Mouse (Mus musculus): ENCODE measurements around the gene Rgs9bp. TPM values are rescaled to one million over a fixed set of nuclear protein-coding genes. Genes with fewer than 3 reads are reported as not detected.
A peak's percentile ranks its signal among the peaks of the same experiment; 100 is the strongest.

Rgs9bp gene
- 0.24 and 0.36 TPM in 2 replicates for polyA plus RNA-seq (2014; fragmentation: Nextera tagmentation; extraction: Ambion mirVana)

- DNase-seq (peak; percentile 84), ATAC-seq (ENCODE audit: insufficient read depth) (peak; percentile 85)
- peak within 1 kb of the TSS; percentile 74 for H3K9ac ChIP-seq
- H3K27me3 ChIP-seq (ENCODE audit: insufficient read depth, low read length) = peaks cover 22% of the 10 kb centered on the region
- under 1% methylated on average over 45 of the region's 45 CpGs for WGBS
- H3K9me3 ChIP-seq (ENCODE audit: low read depth, low read length) = no peaks in the 10 kb centered on the region
- H3K36me3 ChIP-seq (ENCODE audit: insufficient read depth) = no peaks in the 10 kb centered on the region
- H3K4me2 ChIP-seq = peak within 1 kb of the TSS; percentile 100
- H3K4me1 ChIP-seq (ENCODE audit: insufficient read depth) = peaks cover 9% of the 10 kb centered on the region
- peak within 1 kb of the TSS; percentile 85 for H3K4me3 ChIP-seq (ENCODE audit: low read depth, low read length)
- no peak for TF ChIP-seq CTCF (IDR thresholded peaks at IDR 0.05; ENCODE audit: low read depth)
- H3K27ac ChIP-seq (ENCODE audit: low read depth) = peak within 1 kb of the TSS; percentile 67
These were observed at the start of gene Rgs9bp for GRCm38 (mm10) chr7:35585191-35586054. Gene Rgs9bp (minus strand): TSS chr7:35585582.

GRCm38 (mm10) chr7:35628496-35628895 lies 43.1 kb upstream of the Rgs9bp start:
- no peak overlapping the region for H3K9ac ChIP-seq
- no peak overlapping the region for H3K4me3 ChIP-seq (ENCODE audit: low read depth, low read length)
- 72% methylated on average over 5 of the region's 5 CpGs for WGBS
- TF ChIP-seq CTCF (IDR thresholded peaks at IDR 0.05; ENCODE audit: low read depth) = peak; percentile 75
- no peak overlapping the region for H3K27ac ChIP-seq (ENCODE audit: low read depth)
- H3K36me3 ChIP-seq (ENCODE audit: insufficient read depth) = peaks cover 62% of the 10 kb centered on the region
- H3K9me3 ChIP-seq (ENCODE audit: low read depth, low read length) = no peaks in the 10 kb centered on the region
- no peak overlapping the region for H3K4me2 ChIP-seq
- ATAC-seq (ENCODE audit: insufficient read depth) (no peak), DNase-seq (peak; percentile 65)
- H3K27me3 ChIP-seq (ENCODE audit: insufficient read depth, low read length) = no peaks in the 10 kb centered on the region
- H3K4me1 ChIP-seq (ENCODE audit: insufficient read depth) = no peaks in the 10 kb centered on the region

- H3K9me3 ChIP-seq (ENCODE audit: low read depth, low read length) = no peaks in the 10 kb centered on the region
- H3K36me3 ChIP-seq (ENCODE audit: insufficient read depth) = peaks cover 66% of the 10 kb centered on the region
- H3K27ac ChIP-seq (ENCODE audit: low read depth) = no peak overlapping the region
- H3K4me2 ChIP-seq = no peak overlapping the region
- DNase-seq = no peak
- 83% methylated on average over 10 of the region's 10 CpGs for WGBS
- no peaks in the 10 kb centered on the region for H3K4me1 ChIP-seq (ENCODE audit: insufficient read depth)
- ATAC-seq (ENCODE audit: insufficient read depth) = no peak
- H3K9ac ChIP-seq = no peak overlapping the region
- TF ChIP-seq CTCF (IDR thresholded peaks at IDR 0.05; ENCODE audit: low read depth) = no peak
- no peaks in the 10 kb centered on the region for H3K27me3 ChIP-seq (ENCODE audit: insufficient read depth, low read length)
- H3K4me3 ChIP-seq (ENCODE audit: low read depth, low read length) = no peak overlapping the region
These were observed 42.0 kb upstream of the Rgs9bp start for GRCm38 (mm10) chr7:35627371-35627770.

GRCm38 (mm10) chr7:35626038-35626437 lies 40.7 kb upstream of the Rgs9bp start:
- Histone ChIP-seq H3K36me3 (ENCODE audit: insufficient read depth) (peaks cover 70% of the 10 kb centered on the region), H3K9me3 (ENCODE audit: low read depth, low read length) (no peaks in the 10 kb centered on the region), H3K9ac (no peak overlapping the region), H3K27me3 (ENCODE audit: insufficient read depth, low read length) (no peaks in the 10 kb centered on the region), H3K27ac (ENCODE audit: low read depth) (no peak overlapping the region), H3K4me3 (ENCODE audit: low read depth, low read length) (no peak overlapping the region), H3K4me1 (ENCODE audit: insufficient read depth) (no peaks in the 10 kb centered on the region), H3K4me2 (no peak overlapping the region)
- 98% methylated on average over 5 of the region's 5 CpGs for WGBS
- ATAC-seq (ENCODE audit: insufficient read depth) (no peak), DNase-seq (no peak)
- TF ChIP-seq CTCF (IDR thresholded peaks at IDR 0.05; ENCODE audit: low read depth) = 0 out of 2 replicates have a peak, but pooled peaks have one; percentile 11

GRCm38 (mm10) chr7:35622626-35623025 lies 37.2 kb upstream of the Rgs9bp start:
- no peaks in the 10 kb centered on the region for H3K9me3 ChIP-seq (ENCODE audit: low read depth, low read length)
- H3K4me2 ChIP-seq = no peak overlapping the region
- no peaks in the 10 kb centered on the region for H3K4me1 ChIP-seq (ENCODE audit: insufficient read depth)
- peaks cover 60% of the 10 kb centered on the region for H3K36me3 ChIP-seq (ENCODE audit: insufficient read depth)
- no peaks in the 10 kb centered on the region for H3K27me3 ChIP-seq (ENCODE audit: insufficient read depth, low read length)
- H3K27ac ChIP-seq (ENCODE audit: low read depth) = no peak overlapping the region
- 88% methylated on average over 10 of the region's 10 CpGs for WGBS
- H3K4me3 ChIP-seq (ENCODE audit: low read depth, low read length) = no peak overlapping the region
- no peak overlapping the region for H3K9ac ChIP-seq
- ATAC-seq (ENCODE audit: insufficient read depth) = no peak
- no peak for TF ChIP-seq CTCF (IDR thresholded peaks at IDR 0.05; ENCODE audit: low read depth)
- no peak for DNase-seq

GRCm38 (mm10) chr7:35617513-35617912 lies 32.1 kb upstream of the Rgs9bp start:
- no peak overlapping the region for H3K4me2 ChIP-seq
- 68% methylated on average over 4 of the region's 4 CpGs for WGBS
- TF ChIP-seq CTCF (IDR thresholded peaks at IDR 0.05; ENCODE audit: low read depth) = no peak
- no peaks in the 10 kb centered on the region for H3K4me1 ChIP-seq (ENCODE audit: insufficient read depth)
- no peaks in the 10 kb centered on the region for H3K9me3 ChIP-seq (ENCODE audit: low read depth, low read length)
- H3K27ac ChIP-seq (ENCODE audit: low read depth) = no peak overlapping the region
- H3K36me3 ChIP-seq (ENCODE audit: insufficient read depth) = peaks cover 63% of the 10 kb centered on the region
- no peak overlapping the region for H3K9ac ChIP-seq
- DNase-seq (no peak), ATAC-seq (ENCODE audit: insufficient read depth) (no peak)
- H3K4me3 ChIP-seq (ENCODE audit: low read depth, low read length) = no peak overlapping the region
- no peaks in the 10 kb centered on the region for H3K27me3 ChIP-seq (ENCODE audit: insufficient read depth, low read length)

GRCm38 (mm10) chr7:35609245-35609644 lies 23.9 kb upstream of the Rgs9bp start:
- WGBS = 93% methylated on average over 10 of the region's 10 CpGs
- DNase-seq (no peak), ATAC-seq (ENCODE audit: insufficient read depth) (no peak)
- no peaks in the 10 kb centered on the region for H3K9me3 ChIP-seq (ENCODE audit: low read depth, low read length)
- no peak overlapping the region for H3K27ac ChIP-seq (ENCODE audit: low read depth)
- H3K4me2 ChIP-seq = no peak overlapping the region
- H3K27me3 ChIP-seq (ENCODE audit: insufficient read depth, low read length) = no peaks in the 10 kb centered on the region
- H3K9ac ChIP-seq = no peak overlapping the region
- H3K4me1 ChIP-seq (ENCODE audit: insufficient read depth) = no peaks in the 10 kb centered on the region
- no peak overlapping the region for H3K4me3 ChIP-seq (ENCODE audit: low read depth, low read length)
- peaks cover 52% of the 10 kb centered on the region for H3K36me3 ChIP-seq (ENCODE audit: insufficient read depth)
- TF ChIP-seq CTCF (IDR thresholded peaks at IDR 0.05; ENCODE audit: low read depth) = no peak
